Mouse (Mus musculus): ENCODE data around the gene Pik3ap1. TPM values are rescaled to one million over a fixed set of nuclear protein-coding genes. Genes with fewer than 3 reads are reported as not detected.

Pik3ap1 gene
- total and polyA plus RNA-seq, 2 experiments from 2014 or later, result 2.2 to 2.8 TPM

- Histone ChIP-seq H3K4me1 (ENCODE audit: insufficient read depth) (peaks cover 6% of the 10 kb centered on the region), H3K4me2 (ENCODE audit: low read depth) (peak overlapping the region; percentile 60), H3K4me3 (ENCODE audit: low read depth, low read length) (peak overlapping the region; percentile 88), H3K27me3 (ENCODE audit: insufficient read depth, low read length) (no peaks in the 10 kb centered on the region), H3K36me3 (ENCODE audit: insufficient read depth) (no peaks in the 10 kb centered on the region), H3K9ac (peak overlapping the region; percentile 88), H3K9me3 (ENCODE audit: low read length) (no peaks in the 10 kb centered on the region), H3K27ac (ENCODE audit: low read depth, low read length) (peak overlapping the region; percentile 97)
- ATAC-seq (peak; percentile 10), DNase-seq (no peak)
- TF ChIP-seq CTCF (IDR thresholded peaks at IDR 0.05; ENCODE audit: low read depth), result no peak
- 22% methylated on average over 13 of the region's 13 CpGs for WGBS
These were observed 120.5 kb downstream of the Pik3ap1 start for GRCm38 (mm10) chr19:41264331-41264799.

GRCm38 (mm10) chr19:41263630-41264295 is 121.1 kb downstream of the Pik3ap1 start, which contains the start of gene Tm9sf3:
TSS of gene Tm9sf3 (minus strand) at chr19:41263997.
- H3K9me3 ChIP-seq (ENCODE audit: low read length), result no peaks in the 10 kb centered on the region
- H3K27me3 ChIP-seq (ENCODE audit: insufficient read depth, low read length), result no peaks in the 10 kb centered on the region
- H3K36me3 ChIP-seq (ENCODE audit: insufficient read depth), result no peaks in the 10 kb centered on the region
- ATAC-seq (peak; percentile 96), DNase-seq (peak; percentile 89)
- peak within 1 kb of the TSS; percentile 88 for H3K9ac ChIP-seq
- H3K4me3 ChIP-seq (ENCODE audit: low read depth, low read length), result peak within 1 kb of the TSS; percentile 88
- no peak for TF ChIP-seq CTCF (IDR thresholded peaks at IDR 0.05; ENCODE audit: low read depth)
- 0% methylated on average over 57 of the region's 98 CpGs for WGBS
- peak within 1 kb of the TSS; percentile 60 for H3K4me2 ChIP-seq (ENCODE audit: low read depth)
- peaks cover 6% of the 10 kb centered on the region for H3K4me1 ChIP-seq (ENCODE audit: insufficient read depth)
- peak within 1 kb of the TSS; percentile 97 for H3K27ac ChIP-seq (ENCODE audit: low read depth, low read length)

GRCm38 (mm10) chr19:41262712-41263629 is 121.9 kb downstream of the Pik3ap1 start:
- 0 out of 2 replicates have a peak, but pooled peaks have one; percentile 12 for TF ChIP-seq CTCF (IDR thresholded peaks at IDR 0.05; ENCODE audit: low read depth)
- H3K4me3 ChIP-seq (ENCODE audit: low read depth, low read length), result peak overlapping the region; percentile 88
- peak overlapping the region; percentile 60 for H3K4me2 ChIP-seq (ENCODE audit: low read depth)
- H3K4me1 ChIP-seq (ENCODE audit: insufficient read depth), result peaks cover 6% of the 10 kb centered on the region
- no peaks in the 10 kb centered on the region for H3K36me3 ChIP-seq (ENCODE audit: insufficient read depth)
- 4% methylated on average over 43 of the region's 51 CpGs for WGBS
- H3K27ac ChIP-seq (ENCODE audit: low read depth, low read length), result peak overlapping the region; percentile 97
- peak; percentile 86 for ATAC-seq
- no peaks in the 10 kb centered on the region for H3K27me3 ChIP-seq (ENCODE audit: insufficient read depth, low read length)
- no peaks in the 10 kb centered on the region for H3K9me3 ChIP-seq (ENCODE audit: low read length)
- peak; percentile 59 for DNase-seq
- peak overlapping the region; percentile 88 for H3K9ac ChIP-seq

- ATAC-seq (no peak), DNase-seq (no peak)
- H3K4me3 ChIP-seq (ENCODE audit: low read depth, low read length), result no peak overlapping the region
- TF ChIP-seq CTCF (IDR thresholded peaks at IDR 0.05; ENCODE audit: low read depth), result no peak
- no peak overlapping the region for H3K27ac ChIP-seq (ENCODE audit: low read depth, low read length)
- H3K36me3 ChIP-seq (ENCODE audit: insufficient read depth), result no peaks in the 10 kb centered on the region
- 84% methylated on average over 3 of the region's 3 CpGs for WGBS
- peaks cover 6% of the 10 kb centered on the region for H3K4me1 ChIP-seq (ENCODE audit: insufficient read depth)
- H3K9ac ChIP-seq, result no peak overlapping the region
- no peaks in the 10 kb centered on the region for H3K27me3 ChIP-seq (ENCODE audit: insufficient read depth, low read length)
- no peaks in the 10 kb centered on the region for H3K9me3 ChIP-seq (ENCODE audit: low read length)
- no peak overlapping the region for H3K4me2 ChIP-seq (ENCODE audit: low read depth)
These were observed 124.2 kb downstream of the Pik3ap1 start for GRCm38 (mm10) chr19:41260736-41261135.

GRCm38 (mm10) chr19:41259256-41259655 is 125.6 kb downstream of the Pik3ap1 start:
- H3K36me3 ChIP-seq (ENCODE audit: insufficient read depth), result no peaks in the 10 kb centered on the region
- H3K27me3 ChIP-seq (ENCODE audit: insufficient read depth, low read length), result no peaks in the 10 kb centered on the region
- no peak overlapping the region for H3K4me2 ChIP-seq (ENCODE audit: low read depth)
- no peaks in the 10 kb centered on the region for H3K9me3 ChIP-seq (ENCODE audit: low read length)
- WGBS, result 83% methylated on average over 6 of the region's 6 CpGs
- no peak for DNase-seq
- H3K9ac ChIP-seq, result no peak overlapping the region
- no peaks in the 10 kb centered on the region for H3K4me1 ChIP-seq (ENCODE audit: insufficient read depth)
- ATAC-seq, result no peak
- TF ChIP-seq CTCF (IDR thresholded peaks at IDR 0.05; ENCODE audit: low read depth), result no peak
- H3K27ac ChIP-seq (ENCODE audit: low read depth, low read length), result no peak overlapping the region
- no peak overlapping the region for H3K4me3 ChIP-seq (ENCODE audit: low read depth, low read length)

- Histone ChIP-seq H3K36me3 (ENCODE audit: insufficient read depth) (no peaks in the 10 kb centered on the region), H3K4me2 (ENCODE audit: low read depth) (no peak overlapping the region), H3K9ac (no peak overlapping the region), H3K27me3 (ENCODE audit: insufficient read depth, low read length) (no peaks in the 10 kb centered on the region), H3K4me1 (ENCODE audit: insufficient read depth) (no peaks in the 10 kb centered on the region), H3K9me3 (ENCODE audit: low read length) (no peaks in the 10 kb centered on the region), H3K4me3 (ENCODE audit: low read depth, low read length) (no peak overlapping the region), H3K27ac (ENCODE audit: low read depth, low read length) (no peak overlapping the region)
- TF ChIP-seq CTCF (IDR thresholded peaks at IDR 0.05; ENCODE audit: low read depth), result peak; percentile 58
- 40% methylated on average over 2 of the region's 2 CpGs for WGBS
- no peak for ATAC-seq
- DNase-seq, result peak; percentile 32
These were observed 126.2 kb downstream of the Pik3ap1 start for GRCm38 (mm10) chr19:41258707-41259106.
